ENCODE assay signal across 11 mouse cellular contexts in the genomic region with DNA sequence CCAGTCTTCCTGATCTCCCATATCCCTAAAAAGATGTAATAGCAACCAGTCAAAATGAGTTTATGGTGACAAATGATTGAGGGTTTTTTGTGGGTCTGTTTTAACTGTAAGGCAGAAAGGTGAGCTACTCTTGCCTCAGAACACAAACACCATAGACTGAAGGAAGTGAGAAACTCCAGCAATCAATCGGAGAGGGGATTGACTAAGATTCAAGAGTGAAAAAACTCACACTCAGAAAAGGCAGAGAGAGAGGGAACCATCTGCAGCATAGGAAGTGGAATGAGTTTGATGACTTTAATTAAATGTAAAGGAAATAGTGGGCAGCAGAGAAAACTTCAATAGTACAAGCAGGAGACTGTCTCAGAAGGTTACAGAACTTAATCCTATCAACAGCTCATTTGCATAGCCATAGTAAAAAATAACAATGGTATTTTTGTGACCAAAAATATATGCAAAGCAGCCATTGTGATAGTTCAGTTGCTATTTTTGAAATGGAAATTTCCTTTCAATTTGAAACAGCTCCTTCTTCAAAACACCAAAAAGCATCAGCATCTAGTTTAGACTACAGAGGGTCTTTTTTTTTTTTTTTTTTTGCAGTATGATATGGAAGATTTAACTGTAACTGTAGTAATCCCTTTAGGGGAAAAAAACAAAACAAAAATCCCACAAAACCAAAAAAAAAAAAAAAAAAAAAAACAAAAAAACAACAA.
"Had no signal": no experiment of that assay in that cellular context is flagged by ENCODE, and none has a peak within 500 bp of the region (broad histone marks: within the 10 kb centered on the region; RNA-seq: fewer than 3 reads in every experiment).

No protein-coding gene starts in this region.

- H3K4me3 ChIP-seq: kidney, embryonic 15.5 days; limb, embryonic 10.5 days; liver, embryonic 15.5 days; stomach, embryonic 15.5 days had no signal

- ATAC-seq: lung, postnatal 0 days had no signal

- H3K9me3 ChIP-seq: kidney, embryonic 15.5 days; limb, embryonic 10.5 days; liver, embryonic 15.5 days; stomach, embryonic 15.5 days had no signal

- H3K4me2 ChIP-seq: kidney, embryonic 15.5 days; liver, embryonic 11.5 days; liver, embryonic 15.5 days; stomach, embryonic 15.5 days had no signal

- H3K27ac ChIP-seq: kidney, embryonic 15.5 days; limb, embryonic 10.5 days; liver, embryonic 15.5 days; stomach, embryonic 15.5 days had no signal

- H3K9ac ChIP-seq: kidney, embryonic 15.5 days; liver, embryonic 15.5 days; stomach, embryonic 15.5 days had no signal

- H3K4me1 ChIP-seq: kidney, embryonic 15.5 days; limb, embryonic 10.5 days; liver, embryonic 15.5 days; stomach, embryonic 15.5 days had no signal

- H3K36me3 ChIP-seq: kidney, embryonic 15.5 days; limb, embryonic 10.5 days; liver, embryonic 15.5 days; stomach, embryonic 15.5 days had no signal

- DNase-seq: kidney, postnatal 14 days; lung, adult 2 months; lung, postnatal 36 days; right cerebral cortex, postnatal 14 days; thymus, postnatal 36 days had no signal

- H3K27me3 ChIP-seq: kidney, embryonic 15.5 days; liver, embryonic 15.5 days; stomach, embryonic 15.5 days had no signal
